Mouse (Mus musculus): ENCODE measurements around the gene Dock10. TPM values are rescaled to one million over a fixed set of nuclear protein-coding genes. Genes with fewer than 3 reads are reported as not detected.
A peak's percentile ranks its signal among the peaks of the same experiment; 100 is the strongest.

Dock10 gene
- total RNA-seq, 2 experiments from 2014 or later: 2.4 to 2.5 TPM

DNA sequence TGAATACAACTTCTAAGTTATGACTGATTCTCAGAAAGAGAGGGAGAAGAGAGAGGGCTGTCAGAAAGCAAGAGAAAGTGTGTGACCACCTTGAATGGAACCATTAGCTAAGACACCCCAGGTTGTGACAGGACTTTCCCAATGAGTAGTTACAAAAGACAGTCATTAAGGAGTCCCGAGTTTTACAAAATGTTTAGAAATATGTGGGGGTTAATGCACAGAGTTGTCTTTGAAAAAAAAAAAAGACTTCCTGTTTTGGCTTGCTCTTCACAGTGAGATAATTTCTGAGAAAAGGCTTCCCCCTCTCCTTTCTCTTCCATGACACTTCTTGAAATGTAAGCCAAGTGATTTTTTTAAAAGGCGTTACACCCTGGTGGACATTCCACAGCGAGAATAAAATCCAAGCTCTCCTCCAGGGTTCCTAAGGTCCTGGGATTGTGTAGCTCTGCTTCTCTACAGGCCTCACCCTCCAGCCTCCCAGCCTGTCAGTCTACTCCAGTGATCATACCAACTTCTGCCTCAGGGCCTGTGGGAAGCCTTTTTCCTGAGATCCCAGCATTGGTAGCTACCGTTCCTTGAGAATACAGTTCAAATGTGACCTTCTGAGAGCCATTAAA is 144.8 kb downstream of the Dock10 start:
- DNase-seq (ENCODE audit: low spot score): no peak

DNA sequence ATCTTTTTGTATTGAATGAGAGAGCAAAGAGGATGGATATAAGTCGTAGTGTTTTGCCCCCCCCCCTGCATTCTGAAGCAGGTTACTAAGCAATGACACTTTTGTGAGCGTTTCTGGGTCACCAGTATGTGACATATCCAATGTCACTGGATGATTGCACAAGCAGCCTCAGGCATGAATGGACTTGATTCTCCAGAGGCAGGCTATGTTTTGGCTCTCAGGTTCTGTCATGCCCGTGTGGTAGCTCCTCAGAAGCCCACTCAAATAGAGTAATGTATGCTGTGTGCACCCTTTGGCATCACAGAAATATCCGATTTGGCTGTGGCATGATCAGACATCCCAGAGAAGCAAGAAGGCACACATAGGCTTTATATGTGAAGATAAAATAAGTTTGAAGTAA is 150.8 kb downstream of the Dock10 start:
- no peak for DNase-seq (ENCODE audit: low spot score)

DNA sequence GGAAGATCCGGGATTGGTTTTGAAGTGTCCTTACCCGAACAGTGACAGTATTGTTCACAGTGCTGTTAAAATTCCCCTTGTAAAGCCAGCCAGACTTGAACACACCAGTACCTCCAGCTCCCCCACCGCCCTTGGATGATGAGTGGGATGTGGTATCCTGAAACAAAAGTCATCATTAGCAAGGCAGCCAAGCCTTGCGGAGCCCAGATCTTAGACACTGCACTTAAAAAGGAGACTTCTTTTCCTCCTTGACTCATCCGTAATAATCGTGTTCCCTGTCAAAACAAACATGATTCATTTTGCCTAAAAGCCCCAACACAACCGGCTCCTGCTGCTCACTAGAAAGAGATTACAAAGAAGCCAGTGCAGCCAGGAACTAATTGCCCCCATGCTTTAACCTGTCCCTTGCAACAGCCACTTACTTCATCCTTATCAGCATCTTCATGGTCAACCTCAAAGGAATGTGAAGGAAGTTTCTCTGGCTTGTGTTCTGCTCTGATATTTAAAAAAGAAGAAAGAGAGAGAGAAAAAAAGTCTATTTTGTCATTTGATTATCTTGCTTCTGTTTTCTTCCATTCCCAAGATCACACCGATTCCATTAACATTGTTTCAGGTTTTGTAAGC is 152.1 kb downstream of the Dock10 start:
- DNase-seq (ENCODE audit: low spot score): no peak

DNA sequence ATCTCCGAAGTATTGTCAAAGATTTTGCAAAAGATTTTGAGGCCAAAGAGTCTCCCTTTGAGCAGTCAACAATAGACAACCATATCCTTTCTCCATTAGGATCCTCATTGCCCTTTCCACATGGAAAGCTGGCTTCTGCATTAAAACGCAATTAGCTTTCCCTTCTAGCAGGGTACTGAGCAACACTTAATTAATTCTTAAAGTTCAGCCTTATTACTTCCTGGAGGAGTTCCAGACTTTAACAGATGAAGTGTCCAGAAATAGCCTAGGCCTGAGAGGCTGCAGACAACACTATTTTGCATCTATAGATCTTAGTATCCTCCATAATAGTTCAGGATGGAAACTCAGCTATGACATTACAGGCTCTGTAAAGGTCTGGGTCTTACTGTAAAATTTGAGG is 154.0 kb downstream of the Dock10 start:
- DNase-seq (ENCODE audit: low spot score): no peak

DNA sequence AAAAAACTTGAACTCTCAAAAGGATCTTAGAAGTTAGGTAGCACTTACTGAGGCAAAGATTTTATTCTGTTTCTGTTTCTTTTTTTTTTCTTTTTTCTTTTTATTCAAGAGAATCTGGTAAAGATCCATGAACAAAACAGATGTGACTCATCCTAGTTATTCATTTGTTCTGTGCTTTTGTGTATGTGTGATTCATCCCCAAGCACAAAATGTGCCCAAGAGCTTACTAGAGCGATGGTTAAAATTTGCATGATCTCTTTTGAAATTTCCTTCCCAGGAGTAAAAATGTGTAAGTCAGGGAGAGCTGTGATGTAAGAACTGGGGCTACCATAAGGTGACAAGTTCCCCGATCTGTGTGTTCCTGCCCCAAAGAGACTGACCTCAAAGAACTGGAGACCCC is 155.2 kb downstream of the Dock10 start:
- no peak for DNase-seq (ENCODE audit: low spot score)

DNA sequence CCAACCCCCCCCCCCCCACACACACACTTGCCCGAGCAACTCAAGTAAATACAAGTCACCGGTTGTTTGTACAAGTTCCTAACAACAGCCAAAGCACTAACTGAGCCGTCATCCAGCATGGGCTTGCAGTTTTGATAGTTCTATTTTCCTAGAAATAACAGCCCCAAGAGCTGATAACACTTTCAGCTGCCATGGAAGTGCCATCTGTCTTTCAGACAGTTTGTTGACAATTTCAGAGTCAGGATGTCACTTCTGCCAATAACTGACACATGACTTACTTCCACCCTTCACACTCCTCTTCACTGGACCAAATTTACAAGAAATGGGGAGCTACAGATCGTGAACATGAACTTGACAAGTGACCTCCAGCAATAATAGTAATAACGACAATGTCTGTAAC is 175.0 kb downstream of the Dock10 start:
- no peak for DNase-seq (ENCODE audit: low spot score)

DNA sequence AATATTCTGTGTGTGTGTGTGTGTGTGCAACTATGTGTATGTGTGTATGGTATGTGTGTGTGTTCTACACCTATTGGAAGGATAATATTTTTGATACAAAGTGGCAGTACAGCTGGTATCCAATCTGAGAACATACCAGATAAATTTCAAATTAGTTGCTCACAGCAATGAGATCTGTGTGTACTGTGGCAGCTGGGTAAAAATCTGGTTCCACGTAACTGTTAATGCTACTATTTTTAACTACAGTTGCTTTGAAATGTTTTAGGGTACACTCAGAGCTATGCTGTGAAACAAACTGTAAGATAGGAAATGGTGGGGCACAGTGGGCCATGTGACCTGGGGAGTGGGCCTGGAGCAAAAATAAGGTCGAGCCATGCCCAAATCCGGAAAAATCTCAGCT is 176.1 kb downstream of the Dock10 start:
- no peak for DNase-seq (ENCODE audit: low spot score)

DNA sequence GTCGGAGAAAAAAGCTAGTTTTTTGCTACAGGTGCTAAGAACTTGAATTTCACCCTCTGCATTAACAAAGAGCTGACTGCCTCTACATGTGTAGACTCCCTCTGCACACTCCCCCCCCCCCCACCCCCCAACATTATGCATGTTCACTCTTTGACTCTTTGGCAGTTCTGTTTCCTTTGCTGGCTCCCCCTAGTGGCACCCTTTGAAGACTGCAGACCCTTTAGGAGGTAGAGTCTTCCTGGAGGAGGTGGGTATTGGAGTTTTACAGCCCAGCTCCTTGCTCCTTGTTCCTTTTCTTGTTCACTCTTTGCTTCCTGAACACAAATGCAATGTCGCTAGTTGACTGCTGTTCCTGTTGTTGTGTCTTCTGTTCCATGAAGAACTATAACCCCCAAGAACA is 181.4 kb downstream of the Dock10 start:
- DNase-seq (ENCODE audit: low spot score): no peak

DNA sequence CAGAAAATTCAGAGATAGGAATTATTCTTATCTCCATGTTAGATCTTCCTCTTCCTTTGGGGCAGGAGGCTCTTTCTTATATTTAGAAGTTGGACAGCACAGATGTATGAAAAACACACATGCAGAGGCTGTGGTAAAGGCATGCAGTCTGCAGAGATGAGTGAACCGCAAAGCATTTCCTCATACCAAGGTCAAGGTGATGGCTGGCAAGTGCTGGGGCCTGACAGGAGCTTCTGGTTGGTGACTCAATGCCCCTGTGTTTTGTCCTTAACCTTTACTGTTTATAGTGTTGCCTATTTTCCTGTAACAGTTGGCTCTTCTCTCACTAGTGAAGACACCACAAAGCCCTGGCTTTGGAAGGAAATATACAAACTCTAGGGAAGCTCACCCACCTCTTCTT is 201.9 kb downstream of the Dock10 start:
- DNase-seq (ENCODE audit: low spot score): no peak

DNA sequence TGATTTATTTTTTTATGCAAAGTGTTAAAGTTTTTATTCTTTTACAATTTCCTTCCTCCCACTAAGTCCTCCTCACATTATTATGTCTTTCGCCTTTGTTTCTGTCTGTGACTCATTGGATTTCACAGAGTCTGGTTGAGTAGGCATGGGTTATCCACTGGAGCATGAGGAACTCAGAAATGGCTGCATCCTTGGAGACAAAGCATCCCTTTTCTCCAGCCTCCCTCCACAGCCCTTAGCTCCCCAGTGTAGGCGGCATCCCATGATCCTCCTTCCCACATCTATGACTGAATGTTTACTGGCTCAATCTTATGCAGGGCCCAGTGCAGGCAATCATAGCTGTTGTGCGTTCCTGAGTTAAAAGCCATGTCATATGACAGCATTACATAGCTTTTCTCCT is 216.8 kb downstream of the Dock10 start:
- DNase-seq (ENCODE audit: low spot score): no peak

DNA sequence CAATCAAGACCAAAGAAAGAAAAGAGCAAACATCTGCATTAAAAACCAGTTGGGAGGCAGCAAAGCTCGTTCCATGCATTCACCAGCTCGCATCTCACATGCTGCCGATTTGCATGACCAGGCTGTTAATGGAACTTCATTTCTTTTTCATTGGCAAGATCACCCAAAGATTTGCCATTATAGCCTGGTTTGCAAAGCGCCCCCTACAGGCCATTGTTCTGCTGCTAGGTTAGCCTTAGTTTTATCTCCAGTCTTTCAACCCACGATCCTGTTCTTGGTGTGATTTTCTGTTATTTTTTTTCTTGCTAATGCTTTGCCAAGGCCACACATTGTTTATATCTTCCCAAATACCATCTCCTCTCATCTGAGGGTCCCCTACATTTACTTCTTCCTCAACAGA is 236.1 kb downstream of the Dock10 start:
- DNase-seq (ENCODE audit: low spot score): no peak

DNA sequence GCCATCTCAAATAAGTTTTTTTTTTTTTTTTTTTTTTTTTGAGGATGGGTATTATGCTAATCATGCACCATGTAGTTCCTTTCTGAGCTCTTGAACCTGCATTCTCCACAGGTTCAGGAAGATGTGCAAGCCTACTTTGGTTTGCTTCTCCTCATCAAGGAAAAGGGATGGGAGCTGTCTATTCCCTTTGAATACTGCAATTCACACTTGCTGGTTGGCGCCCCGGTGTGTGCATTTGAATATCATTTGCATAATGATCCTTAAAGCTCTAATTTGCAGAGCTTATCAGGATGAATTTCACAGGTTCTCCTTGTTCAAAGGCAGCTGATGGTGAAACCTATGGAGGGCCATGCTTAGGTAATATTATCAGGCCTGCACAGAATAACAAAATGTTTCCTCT is 237.9 kb downstream of the Dock10 start:
- DNase-seq (ENCODE audit: low spot score): no peak

DNA sequence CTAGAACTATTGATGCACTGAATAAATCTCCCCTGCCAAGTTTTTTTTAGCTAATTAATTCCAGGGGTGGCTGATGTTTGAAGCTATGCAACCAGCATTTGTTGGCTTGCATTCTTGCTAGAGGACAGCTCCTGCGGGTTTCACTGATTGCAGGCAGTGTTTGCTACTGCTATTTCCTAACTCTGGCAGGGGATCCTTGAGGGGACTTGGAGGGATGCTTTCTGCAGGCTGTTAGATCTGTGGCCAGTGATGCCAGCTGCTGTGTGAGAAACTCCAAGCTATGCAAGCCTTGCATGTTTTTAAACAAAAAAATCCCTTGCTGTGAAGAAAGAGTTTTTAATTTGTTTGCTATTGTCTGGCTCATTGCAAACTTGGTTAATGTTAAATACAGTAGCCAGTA is 238.4 kb downstream of the Dock10 start:
- no peak for DNase-seq (ENCODE audit: low spot score)

DNA sequence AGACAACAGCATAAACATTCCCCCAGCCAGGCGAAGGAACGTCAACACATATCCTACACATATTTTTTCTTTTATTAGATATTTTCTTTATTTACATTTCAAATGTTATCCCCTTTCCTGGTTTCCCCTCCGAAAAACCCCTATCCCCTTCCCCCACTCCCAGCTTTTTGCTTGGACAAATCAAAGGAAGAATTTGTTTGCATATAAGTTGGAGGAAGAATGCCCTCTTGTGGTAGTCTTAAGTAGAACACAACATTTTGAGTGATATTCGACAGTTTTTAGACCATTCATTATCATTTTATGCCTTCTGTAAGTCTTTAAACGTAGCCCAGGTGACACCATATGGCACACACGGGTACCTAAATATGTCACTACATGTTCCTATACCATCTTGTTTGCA is 242.5 kb downstream of the Dock10 start:
- no peak for DNase-seq (ENCODE audit: low spot score)

DNA sequence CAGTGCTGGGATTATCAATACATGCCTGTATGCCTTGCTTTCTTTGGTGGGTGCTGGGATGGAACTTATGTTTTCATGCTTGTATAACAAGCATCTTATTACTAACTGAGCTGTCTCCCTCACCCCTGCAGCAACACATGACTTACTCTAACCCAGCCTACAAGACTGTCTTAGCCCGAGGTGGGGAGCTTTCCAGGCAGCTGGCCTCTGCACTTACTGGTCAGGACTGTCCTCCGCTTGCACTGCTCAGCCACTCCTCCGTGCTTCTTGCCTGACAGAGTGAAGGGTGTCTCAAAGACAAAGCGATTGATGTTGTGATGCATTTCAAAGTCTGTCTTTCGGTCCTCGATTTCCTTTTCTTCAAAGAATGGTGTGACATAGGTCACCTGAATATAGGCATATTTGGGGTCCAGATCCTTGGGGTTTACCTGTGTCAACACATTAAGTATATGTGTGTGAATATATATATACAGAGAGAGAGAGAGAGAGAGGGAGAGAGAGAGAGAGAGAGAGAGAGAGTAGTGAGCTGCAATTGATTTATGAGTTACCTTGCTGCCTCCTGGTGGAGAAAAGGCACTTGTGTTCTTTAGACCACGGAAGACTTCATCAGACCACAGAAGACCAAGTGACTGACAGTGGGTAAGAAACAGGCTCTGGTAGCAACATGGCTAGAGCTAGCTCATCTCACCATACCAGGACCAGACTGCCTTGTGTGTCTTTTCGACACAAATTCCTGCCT is 245.9 kb downstream of the Dock10 start:
- no peak for DNase-seq (ENCODE audit: low spot score)

DNA sequence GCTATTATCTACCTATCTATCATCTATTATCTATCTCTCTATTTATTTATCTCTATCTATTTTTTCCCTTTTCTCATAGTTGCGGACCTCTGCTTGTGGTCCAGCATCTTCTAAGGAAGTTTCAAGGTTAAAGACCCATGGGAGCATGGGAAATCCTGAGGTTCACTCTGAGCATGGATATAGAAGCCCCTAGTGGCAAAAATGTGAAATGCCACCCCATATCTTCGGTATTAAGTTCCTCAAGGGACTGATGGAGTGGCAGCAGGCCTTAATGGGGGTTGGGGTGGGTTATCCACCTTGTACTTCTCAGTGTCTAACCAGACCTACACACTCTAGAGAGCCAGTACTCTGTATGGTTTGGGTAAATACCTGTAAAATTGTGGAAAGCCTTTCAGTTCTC is 253.6 kb downstream of the Dock10 start:
- DNase-seq (ENCODE audit: low spot score): no peak

DNA sequence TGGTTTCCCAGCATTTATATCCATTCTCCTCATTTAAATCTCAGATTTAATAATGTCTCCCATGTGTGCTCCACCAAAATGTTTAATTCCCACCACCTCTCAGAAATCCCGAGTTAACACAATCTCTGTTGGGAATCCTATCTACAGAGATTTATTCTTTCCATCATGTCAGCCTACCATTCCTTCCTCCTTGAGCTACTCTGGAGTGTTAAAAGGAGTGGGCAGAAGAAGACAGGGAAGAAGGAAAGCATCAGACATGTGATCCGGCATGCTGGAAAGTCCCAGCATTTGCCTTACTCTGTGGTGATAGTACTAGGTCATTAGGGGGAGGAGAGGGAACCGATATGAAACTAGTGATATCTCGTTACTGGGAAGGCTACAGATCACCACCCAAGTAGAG is 254.2 kb downstream of the Dock10 start:
- no peak for DNase-seq (ENCODE audit: low spot score)

DNA sequence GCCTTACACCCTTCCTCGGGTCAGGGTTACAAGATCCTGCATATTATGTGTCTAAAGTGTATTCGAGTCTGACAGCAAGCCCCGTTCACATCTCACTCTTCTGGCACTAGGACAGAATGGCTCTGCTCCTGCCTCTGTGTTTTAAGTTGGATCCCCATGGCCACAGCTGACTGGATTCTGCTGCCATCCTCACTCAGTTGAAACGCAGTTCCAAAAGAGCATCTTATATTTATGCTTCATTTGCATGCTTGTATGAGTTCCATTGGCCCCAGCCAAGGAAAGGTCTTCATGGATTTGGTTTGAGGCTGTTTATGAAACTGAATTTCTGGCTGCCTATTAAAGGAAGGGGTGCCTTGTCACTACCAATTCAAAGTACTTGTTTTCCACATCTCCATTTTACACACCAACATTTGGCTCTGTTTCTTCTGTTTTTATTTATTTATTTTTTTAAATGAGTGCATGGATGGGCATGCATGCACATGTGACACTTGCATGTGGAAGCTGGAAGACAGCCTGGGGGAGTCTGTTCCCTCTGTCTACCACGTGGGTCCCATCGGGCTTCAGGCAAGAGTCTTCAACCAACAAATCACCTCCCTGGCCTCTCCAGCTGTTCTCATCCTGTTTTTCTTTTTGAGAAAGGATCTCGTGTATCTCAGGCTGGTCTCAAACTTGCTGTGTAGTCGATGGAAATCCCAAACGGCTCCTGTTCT is 255.7 kb downstream of the Dock10 start:
- DNase-seq (ENCODE audit: low spot score): no peak

DNA sequence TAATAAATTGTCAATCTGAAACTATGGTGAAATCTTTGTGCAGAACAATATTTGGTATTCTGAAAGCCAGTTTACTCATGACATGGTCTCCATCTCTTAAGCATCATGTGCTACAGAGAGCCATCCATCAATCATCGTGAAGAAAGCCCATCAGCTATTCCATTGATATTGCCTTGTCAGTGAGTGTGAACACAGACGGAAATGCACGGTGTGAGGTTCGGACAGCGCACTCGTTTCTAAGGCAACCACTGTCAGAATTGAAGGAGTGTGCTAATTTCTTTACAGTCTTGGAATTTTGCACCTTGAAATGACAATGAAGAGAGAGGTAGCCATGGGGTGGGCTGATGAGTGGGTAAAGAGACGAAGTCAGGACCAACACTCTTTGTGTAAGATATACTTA is 259.1 kb downstream of the Dock10 start:
- no peak for DNase-seq (ENCODE audit: low spot score)

DNA sequence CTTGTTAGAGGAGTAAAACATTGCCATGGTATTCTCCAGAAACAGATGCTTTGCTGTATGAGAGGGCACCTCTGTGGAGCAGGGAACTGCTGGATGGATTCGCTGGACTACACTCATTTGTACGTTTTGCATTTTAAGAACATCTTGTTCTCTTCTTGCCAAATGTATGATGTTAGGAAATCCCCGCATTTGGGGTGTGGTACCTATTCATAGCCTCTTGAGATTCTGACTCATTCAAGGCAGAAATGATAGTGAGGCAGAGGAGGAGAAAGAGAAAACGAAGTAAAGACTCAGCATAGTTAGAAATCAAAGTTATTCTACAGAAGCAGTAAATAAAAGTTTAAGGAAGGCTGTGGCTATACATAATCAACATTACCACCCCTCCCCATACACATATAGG is 262.0 kb downstream of the Dock10 start:
- DNase-seq (ENCODE audit: low spot score): peak; percentile 17

DNA sequence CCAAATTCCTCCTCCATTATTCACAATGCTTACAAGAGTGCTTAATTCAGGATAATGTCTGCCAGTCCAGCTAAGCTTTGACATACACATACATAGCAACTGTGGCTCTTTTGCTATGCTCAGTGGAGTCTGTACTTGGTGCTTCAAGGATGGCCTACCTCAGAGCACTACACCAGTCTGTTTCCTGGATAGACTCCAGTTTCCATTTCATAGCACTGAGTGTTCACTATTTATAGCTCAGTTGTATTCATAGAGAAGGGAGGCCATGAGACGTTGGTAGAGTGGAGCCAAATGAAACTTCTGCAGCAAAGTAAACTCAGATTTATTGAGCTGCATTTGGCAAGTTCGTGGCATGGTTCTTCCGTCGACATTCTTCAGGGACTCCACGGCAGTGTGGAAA is 274.9 kb downstream of the Dock10 start:
- no peak for DNase-seq (ENCODE audit: low spot score)

DNA sequence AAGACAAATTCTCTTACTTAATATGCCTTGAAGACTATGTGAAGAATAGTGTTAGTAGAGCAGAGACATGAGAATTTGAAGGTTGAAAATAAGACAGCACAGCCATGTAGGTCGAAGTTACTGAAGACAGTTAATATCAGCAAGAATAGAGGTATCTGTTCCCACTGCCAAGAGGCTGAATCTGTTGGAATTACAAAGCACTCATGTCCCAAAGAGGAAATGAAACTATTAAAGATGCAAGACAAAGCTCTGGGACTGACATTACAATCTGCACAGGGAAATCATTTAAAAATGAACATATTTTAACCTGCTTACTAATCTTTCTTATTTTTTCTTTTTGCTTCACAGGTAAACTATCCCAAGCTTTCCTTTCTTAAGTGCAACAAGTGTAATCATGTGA is 283.4 kb downstream of the Dock10 start:
- DNase-seq (ENCODE audit: low spot score): no peak

DNA sequence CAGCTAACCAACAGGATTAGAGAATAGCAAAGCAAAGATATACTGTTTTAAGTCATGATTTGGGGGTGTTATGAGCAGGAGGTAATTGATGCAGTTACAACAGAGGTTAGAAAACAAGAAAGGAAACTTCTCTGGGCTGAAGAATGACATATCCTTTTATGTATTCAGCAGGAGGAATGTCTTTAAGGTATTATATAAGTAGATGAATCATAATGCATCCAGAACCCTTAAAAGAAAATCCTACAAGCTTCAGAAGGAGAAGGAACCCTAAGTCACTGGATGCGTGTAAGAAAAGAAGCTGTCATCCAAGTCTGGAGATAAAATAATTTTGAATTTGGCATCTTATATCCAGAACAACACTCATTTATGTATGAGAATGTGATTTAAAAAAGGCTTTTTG is 285.9 kb downstream of the Dock10 start:
- no peak for DNase-seq (ENCODE audit: low spot score)

Measured in gastrocnemius, adult 18-20 months (tissue).